Mouse (Mus musculus) lung, postnatal 0 days (tissue): Measurements from ENCODE around the gene Nrf1.

Source experiments
- CTCF ChIP-seq: IDR thresholded peaks from 2 replicates; pipeline ENCODE4 v1.5.1; 2016; ENCODE audit warnings: antibody characterized with exemption, mild to moderate bottlenecking
- EP300 ChIP-seq: IDR thresholded peaks from 2 replicates; pipeline ENCODE4 v1.6.1; 2016; ENCODE audit warnings: antibody characterized with exemption, mild to moderate bottlenecking, control low read depth

DNA sequence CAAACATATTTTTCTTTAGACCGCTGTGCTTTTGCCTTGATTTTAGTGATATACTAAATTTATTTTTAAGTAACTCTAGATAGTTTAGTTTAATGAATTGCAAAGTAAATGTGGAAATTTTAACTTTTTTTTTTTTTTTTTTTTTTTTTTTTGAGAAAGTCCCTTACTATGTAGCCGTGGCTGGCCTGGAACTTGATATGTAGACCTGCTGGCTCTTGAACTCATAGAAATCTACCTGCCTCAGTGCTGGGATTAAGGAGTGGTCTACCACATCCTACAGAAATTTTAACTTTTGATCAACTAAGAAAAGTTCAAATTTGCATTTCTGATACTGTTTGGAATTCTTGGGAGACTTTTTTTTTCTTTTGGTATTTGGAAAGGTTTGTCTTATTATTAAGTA, 17.6 kb downstream of the Nrf1 start:
- TF ChIP-seq CTCF: no peak
- no peak for TF ChIP-seq EP300
